Mouse (Mus musculus): ENCODE data around the gene Clec11a.
"Not testable (repeated sequence)": the region's sequence is repeated elsewhere in the genome, so short reads cannot be mapped to it uniquely, and the experiment has no call there.

Clec11a gene

GRCm38 (mm10) chr7:44326614-44327013 is 19.9 kb upstream of the Clec11a start:
- DNase-seq (ENCODE audit: low spot score in 2 of 2), result no peak

GRCm38 (mm10) chr7:44322290-44322689 is 15.6 kb upstream of the Clec11a start:
- no peak for DNase-seq (ENCODE audit: low spot score in 2 of 2)

- DNase-seq (ENCODE audit: low spot score in 2 of 2), result peak in 1 of 2 experiments; percentile 69
These were observed 14.2 kb upstream of the Clec11a start for GRCm38 (mm10) chr7:44320886-44321285.

DNA sequence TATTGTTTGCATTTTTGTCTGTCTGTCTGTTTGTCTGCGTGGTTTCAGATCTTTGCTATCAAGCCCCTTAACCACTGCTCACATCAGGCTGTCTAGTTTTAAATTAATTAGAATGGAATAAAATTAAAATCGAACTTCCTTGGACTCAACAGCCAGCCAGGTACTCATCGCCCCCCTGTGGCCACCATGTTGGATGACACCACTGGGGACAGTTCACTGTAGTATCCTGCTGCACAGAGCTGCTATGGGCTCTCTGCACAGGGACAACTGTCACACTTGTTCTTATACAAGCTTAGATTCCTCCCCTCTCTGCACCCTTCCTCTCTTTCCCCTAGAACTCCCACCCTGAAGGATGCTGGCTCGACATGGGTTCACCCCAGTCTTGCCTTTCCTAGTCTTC is 11.2 kb upstream of the Clec11a start:
- DNase-seq (ENCODE audit: low spot score in 2 of 2), result no peak

- DNase-seq (ENCODE audit: low spot score in 2 of 2), result peak in 1 of 2 experiments; percentile 6
These were observed 5.8 kb upstream of the Clec11a start for GRCm38 (mm10) chr7:44312484-44312883.

GRCm38 (mm10) chr7:44311713-44312304 is 5.1 kb upstream of the Clec11a start:
- peak in 1 of 2 experiments; percentile 65 for DNase-seq (ENCODE audit: low spot score in 2 of 2)

- DNase-seq (ENCODE audit: low spot score in 2 of 2), result peak in 1 of 2 experiments; percentile 78
These were observed 4.4 kb upstream of the Clec11a start for GRCm38 (mm10) chr7:44310878-44311712.

GRCm38 (mm10) chr7:44310285-44310877 is 3.7 kb upstream of the Clec11a start:
- DNase-seq (ENCODE audit: low spot score in 2 of 2), result peak in 1 of 2 experiments; percentile 13

GRCm38 (mm10) chr7:44309475-44310284 is 3.0 kb upstream of the Clec11a start, which contains the start of gene Shank1:
Gene Shank1 (plus strand): TSS chr7:44310253.
- peak in 1 of 2 experiments; percentile 10 for DNase-seq (ENCODE audit: low spot score in 2 of 2)

DNA sequence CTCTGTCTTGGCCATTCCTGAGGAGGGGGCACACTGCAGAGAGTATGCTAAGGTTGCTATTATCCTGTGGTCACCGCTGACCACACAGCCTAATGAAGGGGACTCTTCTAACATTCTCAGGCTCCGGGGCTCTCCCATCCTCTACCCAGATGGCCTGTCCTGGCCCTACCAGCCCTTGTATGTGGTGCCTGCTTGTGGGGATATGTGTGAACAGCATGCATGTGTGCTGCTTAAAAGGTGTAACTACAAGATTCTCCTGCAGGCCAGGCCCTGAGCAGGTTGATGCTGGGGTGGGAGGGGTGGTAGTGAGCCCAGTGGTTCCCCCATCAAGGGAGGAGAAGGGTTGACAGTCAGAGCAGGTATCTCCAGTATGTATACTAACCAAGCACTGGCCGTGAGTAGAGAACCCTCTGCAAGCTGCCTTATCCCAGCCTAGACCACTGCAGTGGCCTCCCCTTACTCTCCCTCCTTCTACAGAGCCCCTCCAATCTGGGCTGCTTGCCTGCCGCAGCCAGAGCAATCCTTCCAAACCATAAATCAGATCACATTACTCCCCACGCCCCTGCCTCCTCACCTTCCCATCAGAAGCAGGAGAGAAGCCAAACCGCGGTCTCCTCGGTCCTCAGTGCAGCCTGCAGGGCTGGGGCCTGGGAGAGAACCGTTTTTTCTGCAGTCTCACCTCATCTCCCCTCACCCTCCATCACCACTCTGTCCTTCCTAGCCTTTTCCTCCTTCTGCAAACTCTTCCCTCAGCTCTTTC is 739 bp upstream of the Clec11a start:
- DNase-seq (ENCODE audit: low spot score in 2 of 2), result no peak

DNA sequence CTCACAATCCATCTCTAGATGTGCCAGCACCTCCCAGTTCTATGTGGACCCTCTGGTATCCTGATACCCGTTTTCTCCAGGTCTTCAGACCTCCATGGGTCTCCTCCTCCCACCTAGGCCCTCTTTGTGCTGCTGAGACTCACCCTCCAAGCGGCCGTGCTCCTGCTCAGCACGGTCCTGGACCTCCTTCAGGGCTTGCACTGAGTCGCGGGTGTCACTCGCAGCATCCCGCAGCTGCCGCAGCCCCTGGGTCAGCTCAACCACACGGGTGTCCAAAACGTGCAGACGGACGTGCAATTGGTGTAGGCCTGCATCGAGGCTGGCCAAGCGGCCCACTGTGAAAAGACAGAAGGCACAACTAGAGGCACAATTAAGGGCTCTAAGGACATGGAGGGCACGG is 1.0 kb downstream of the Clec11a start:
- no peak for DNase-seq (ENCODE audit: low spot score in 2 of 2)

DNA sequence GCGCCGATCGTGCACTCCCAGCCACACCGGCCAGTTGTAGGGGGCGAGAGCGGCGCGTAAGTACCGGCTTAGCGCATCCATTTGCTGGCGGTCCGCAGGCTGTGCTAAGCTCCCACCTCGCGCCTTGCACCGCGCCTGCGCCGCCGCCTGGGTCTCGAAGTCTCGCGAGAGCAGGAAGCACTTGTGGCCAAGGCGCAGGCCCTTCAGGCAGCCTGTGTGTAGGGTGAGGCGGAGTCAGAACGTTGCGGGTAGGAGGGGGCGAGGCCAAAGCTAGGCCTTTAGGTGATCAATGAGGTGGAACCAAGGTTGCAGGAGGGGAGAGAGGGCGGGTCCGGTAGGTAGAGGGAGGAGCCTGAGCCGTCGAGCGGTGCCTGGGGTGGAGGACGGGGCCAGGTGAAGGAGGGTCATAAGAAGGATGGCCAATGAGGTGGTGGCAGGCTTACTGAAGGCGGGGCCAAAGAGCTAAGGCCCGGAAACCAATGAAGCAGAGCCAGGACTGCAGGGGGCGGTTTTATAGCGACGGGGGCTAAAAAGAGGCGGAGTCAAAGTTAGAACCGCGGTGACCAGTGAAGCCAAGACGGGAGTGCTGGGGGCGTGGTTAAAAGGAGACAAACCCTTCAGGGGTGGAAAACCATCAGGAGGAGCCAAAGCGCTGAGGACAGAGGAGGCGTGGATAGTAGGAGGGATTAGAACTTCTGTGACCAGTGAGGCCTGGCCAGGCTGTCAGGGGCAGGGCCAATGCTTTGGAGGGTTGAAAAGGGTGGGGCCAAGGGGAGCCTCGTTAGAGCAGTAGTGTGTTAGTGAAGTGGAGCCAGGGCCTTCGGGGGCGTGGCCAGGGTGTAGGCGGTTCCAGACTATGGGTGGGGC is 1.7 kb downstream of the Clec11a start:
- peak; percentile 97 for DNase-seq (ENCODE audit: low spot score in 2 of 2)

DNA sequence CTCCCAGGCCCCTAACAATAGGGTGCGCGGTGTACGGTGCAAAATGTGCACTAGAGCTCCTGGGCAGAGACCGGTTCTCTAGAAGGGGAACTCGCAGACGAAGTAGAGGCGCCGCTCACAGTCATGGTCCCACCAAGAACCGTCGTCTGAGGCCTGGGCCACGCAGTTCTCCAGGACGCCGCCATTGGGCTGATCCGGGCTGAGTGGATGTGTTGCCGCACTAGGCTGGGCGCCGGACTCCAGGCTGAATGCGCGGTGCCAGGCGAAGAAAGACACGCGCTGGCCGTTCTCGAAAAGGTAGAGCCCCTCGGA is 2.3 kb downstream of the Clec11a start:
- DNase-seq (ENCODE audit: low spot score in 2 of 2), result no peak

GRCm38 (mm10) chr7:44303346-44304340 is 3.1 kb downstream of the Clec11a start:
- DNase-seq (ENCODE audit: low spot score in 2 of 2), result no peak

GRCm38 (mm10) chr7:44297501-44297900 is 9.2 kb downstream of the Clec11a start:
- not testable (repeated sequence) for DNase-seq (ENCODE audit: low spot score in 2 of 2)

GRCm38 (mm10) chr7:44291418-44291817 is 15.3 kb downstream of the Clec11a start:
- no peak for DNase-seq (ENCODE audit: low spot score in 2 of 2)

- DNase-seq (ENCODE audit: low spot score in 2 of 2), result no peak
These were observed 15.7 kb downstream of the Clec11a start for GRCm38 (mm10) chr7:44290986-44291385.

GRCm38 (mm10) chr7:44287760-44288159 is 18.9 kb downstream of the Clec11a start:
- no peak for DNase-seq (ENCODE audit: low spot score in 2 of 2)

GRCm38 (mm10) chr7:44281586-44281985 is 25.1 kb downstream of the Clec11a start:
- DNase-seq (ENCODE audit: low spot score in 2 of 2), result no peak

Data from left cerebral cortex, adult 9 months (tissue).